Mouse (Mus musculus): ENCODE data around the gene Mre11a. TPM values are rescaled to one million over a fixed set of nuclear protein-coding genes. Genes with fewer than 3 reads are reported as not detected.

Gene Mre11a
- polyA plus RNA-seq, 1 experiment, result 3.8 TPM

DNA sequence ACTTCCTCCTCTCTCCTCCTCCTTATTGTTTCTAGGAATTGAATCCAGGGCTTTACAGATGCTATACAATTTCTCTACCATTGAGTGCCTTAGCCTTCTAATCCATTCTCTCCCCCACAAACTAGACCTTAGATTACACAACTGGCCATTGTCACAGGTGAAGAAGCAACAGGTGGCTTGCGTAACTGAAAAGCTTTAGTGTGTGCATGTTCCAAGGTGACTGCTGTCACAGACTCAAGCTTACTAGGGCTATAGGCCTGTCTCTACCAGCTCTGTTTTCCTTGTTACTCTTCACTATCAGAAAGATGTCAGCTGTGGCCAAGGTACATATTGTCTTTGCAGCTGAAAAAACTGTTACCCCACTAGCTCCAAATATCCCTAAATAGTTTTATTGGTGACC lies 22.3 kb downstream of the Mre11a start:
- DNase-seq, result no peak
- TF ChIP-seq POLR2A (IDR thresholded peaks at IDR 0.05; ENCODE audit: borderline replicate concordance, extremely low read depth, low read depth, low read length) (no peak), CTCF (IDR thresholded peaks at IDR 0.05; ENCODE audit: insufficient read depth, low read length) (no peak)

GRCm38 (mm10) chr9:14810111-14810510 lies 25.7 kb downstream of the Mre11a start:
- Histone ChIP-seq H3K4me3 (replicated peaks; ENCODE audit: extremely low read depth, low read depth, low read length) (no peak overlapping the region), H3K4me1 (ENCODE audit: control insufficient read depth, insufficient read depth, low read length) (no peaks in the 10 kb centered on the region)
- TF ChIP-seq POLR2A (IDR thresholded peaks at IDR 0.05; ENCODE audit: borderline replicate concordance, extremely low read depth, low read depth, low read length), result no peak
- no peak for TF ChIP-seq CTCF (IDR thresholded peaks at IDR 0.05; ENCODE audit: insufficient read depth, low read length)
- 94% methylated on average over 5 of the region's 5 CpGs for WGBS
- no peak for DNase-seq

More for the DNA sequence above, 22.3 kb downstream of the Mre11a start:
- 98% methylated on average over 1 of the region's 1 CpGs for WGBS
- no peaks in the 10 kb centered on the region for H3K4me1 ChIP-seq (ENCODE audit: control insufficient read depth, insufficient read depth, low read length)
- H3K4me3 ChIP-seq (replicated peaks; ENCODE audit: extremely low read depth, low read depth, low read length), result no peak overlapping the region

- H3K4me1 ChIP-seq (ENCODE audit: control insufficient read depth, insufficient read depth, low read length), result no peaks in the 10 kb centered on the region
- no peak for DNase-seq
- TF ChIP-seq CTCF (IDR thresholded peaks at IDR 0.05; ENCODE audit: insufficient read depth, low read length) (no peak), POLR2A (IDR thresholded peaks at IDR 0.05; ENCODE audit: borderline replicate concordance, extremely low read depth, low read depth, low read length) (no peak)
- no peak overlapping the region for H3K4me3 ChIP-seq (replicated peaks; ENCODE audit: extremely low read depth, low read depth, low read length)
Observed at GRCm38 (mm10) chr9:14821396-14821795, 36.9 kb downstream of the Mre11a start.

GRCm38 (mm10) chr9:14824840-14825239 lies 40.4 kb downstream of the Mre11a start:
- WGBS, result 89% methylated on average over 5 of the region's 5 CpGs
- Histone ChIP-seq H3K4me3 (replicated peaks; ENCODE audit: extremely low read depth, low read depth, low read length) (no peak overlapping the region), H3K4me1 (ENCODE audit: control insufficient read depth, insufficient read depth, low read length) (no peaks in the 10 kb centered on the region)
- TF ChIP-seq POLR2A (IDR thresholded peaks at IDR 0.05; ENCODE audit: borderline replicate concordance, extremely low read depth, low read depth, low read length), result no peak
- no peak for TF ChIP-seq CTCF (IDR thresholded peaks at IDR 0.05; ENCODE audit: insufficient read depth, low read length)
- DNase-seq, result no peak

DNA sequence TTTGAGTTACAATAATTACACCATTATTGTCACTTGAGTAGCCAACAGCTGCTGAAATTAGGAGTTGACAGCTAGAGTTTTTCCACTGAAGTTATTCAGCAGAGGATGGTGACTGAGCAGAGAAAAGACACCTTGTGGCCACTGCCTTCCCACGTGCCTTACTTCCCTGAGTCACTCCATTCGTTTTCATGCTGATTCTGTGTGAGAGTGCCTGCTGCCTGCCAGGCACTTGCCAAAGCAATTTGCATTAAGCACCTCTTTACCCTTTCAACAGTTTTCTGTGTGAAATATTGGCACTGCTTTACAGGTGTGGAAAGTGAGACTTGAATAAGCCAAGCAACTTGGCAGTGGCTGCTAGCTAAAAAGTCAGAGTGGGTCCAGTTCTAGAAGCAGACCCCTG lies 43.4 kb downstream of the Mre11a start:
- TF ChIP-seq POLR2A (IDR thresholded peaks at IDR 0.05; ENCODE audit: borderline replicate concordance, extremely low read depth, low read depth, low read length) (no peak), CTCF (IDR thresholded peaks at IDR 0.05; ENCODE audit: insufficient read depth, low read length) (no peak)
- peak; percentile 8 for DNase-seq
- WGBS, result 56% methylated on average over 2 of the region's 2 CpGs
- Histone ChIP-seq H3K4me3 (replicated peaks; ENCODE audit: extremely low read depth, low read depth, low read length) (no peak overlapping the region), H3K4me1 (ENCODE audit: control insufficient read depth, insufficient read depth, low read length) (no peaks in the 10 kb centered on the region)

DNA sequence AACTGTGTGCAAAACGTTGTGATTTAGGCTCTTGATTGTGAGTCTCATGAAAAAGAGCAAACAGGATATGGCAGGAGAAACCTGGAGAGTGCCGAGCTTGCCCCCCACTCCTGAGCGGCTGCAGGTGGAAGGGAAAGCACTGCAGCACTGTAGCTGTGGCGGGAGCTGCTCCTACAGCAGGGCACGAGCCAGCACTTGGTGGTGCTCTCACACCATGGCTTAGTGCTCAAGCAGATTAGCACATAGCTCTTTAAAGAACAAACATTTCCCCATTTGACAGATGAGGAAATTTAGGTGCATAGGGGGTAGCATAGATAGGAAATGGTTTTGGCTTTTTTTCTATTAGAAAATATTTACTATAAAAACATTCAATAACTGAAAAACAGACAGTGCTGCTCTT lies 47.6 kb downstream of the Mre11a start:
- no peak for TF ChIP-seq POLR2A (IDR thresholded peaks at IDR 0.05; ENCODE audit: borderline replicate concordance, extremely low read depth, low read depth, low read length)
- TF ChIP-seq CTCF (IDR thresholded peaks at IDR 0.05; ENCODE audit: insufficient read depth, low read length), result no peak
- Histone ChIP-seq H3K4me1 (ENCODE audit: control insufficient read depth, insufficient read depth, low read length) (no peaks in the 10 kb centered on the region), H3K4me3 (replicated peaks; ENCODE audit: extremely low read depth, low read depth, low read length) (no peak overlapping the region)
- WGBS, result 77% methylated on average over 5 of the region's 5 CpGs
- no peak for DNase-seq

DNA sequence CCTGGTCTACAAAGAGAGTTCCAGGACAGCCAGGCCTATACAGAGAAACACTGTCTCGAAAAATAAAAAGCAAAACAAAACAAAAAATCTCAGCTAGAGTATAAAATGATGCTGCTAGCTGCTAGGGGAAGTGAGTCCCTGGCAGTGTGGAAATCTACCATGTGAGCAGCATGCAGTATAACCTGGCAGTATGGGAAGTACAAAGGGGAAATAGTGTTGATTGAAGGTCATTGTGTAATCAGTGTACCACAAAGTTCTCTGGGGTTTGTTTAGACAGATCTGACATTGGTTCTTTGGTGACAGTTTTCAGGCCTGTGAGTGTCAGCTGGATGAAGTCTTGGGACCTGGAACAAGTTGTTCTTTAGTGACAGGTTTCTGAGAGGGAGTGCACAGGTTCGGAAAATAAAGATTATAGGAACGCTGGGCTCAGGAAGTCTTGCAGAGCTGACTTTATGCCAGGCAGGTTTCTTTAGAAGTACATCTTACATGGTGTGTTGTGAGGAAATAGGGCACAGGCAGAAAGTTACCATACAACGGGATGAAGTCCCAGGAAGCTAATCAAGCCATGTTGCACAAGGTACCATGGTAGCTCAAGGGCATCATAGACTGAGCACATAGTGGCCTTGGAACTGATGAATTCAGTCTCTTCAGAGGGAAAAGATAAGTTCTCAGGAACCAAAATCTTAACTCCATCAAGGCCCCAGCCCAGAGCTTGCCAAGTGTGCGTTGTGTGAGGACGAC lies 51.1 kb downstream of the Mre11a start:
- H3K4me1 ChIP-seq (ENCODE audit: control insufficient read depth, insufficient read depth, low read length), result no peaks in the 10 kb centered on the region
- WGBS, result 89% methylated on average over 6 of the region's 6 CpGs
- no peak for TF ChIP-seq POLR2A (IDR thresholded peaks at IDR 0.05; ENCODE audit: borderline replicate concordance, extremely low read depth, low read depth, low read length)
- TF ChIP-seq CTCF (IDR thresholded peaks at IDR 0.05; ENCODE audit: insufficient read depth, low read length), result no peak
- no peak overlapping the region for H3K4me3 ChIP-seq (replicated peaks; ENCODE audit: extremely low read depth, low read depth, low read length)
- no peak for DNase-seq

DNA sequence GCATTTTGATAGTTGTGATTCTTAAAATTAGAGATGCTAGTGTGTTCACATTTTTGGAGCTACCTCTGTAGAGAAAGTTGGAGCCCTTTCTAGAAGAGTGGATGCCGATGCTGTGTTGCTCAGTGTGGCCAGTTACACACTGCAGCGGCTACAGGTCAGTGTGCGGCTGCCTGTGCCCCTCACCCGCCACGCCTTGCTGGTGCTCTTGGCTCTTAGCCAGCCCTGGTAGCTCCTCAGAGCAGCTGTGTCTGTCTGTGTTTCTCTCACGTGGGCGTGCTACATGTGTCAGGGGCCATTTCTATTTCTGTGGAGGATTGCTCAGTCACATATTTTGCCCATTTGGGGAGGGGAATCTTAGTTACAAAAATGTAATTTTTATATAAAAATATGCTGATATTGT lies 55.1 kb downstream of the Mre11a start:
- no peak for DNase-seq
- WGBS, result 40% methylated on average over 7 of the region's 7 CpGs
- H3K4me1 ChIP-seq (ENCODE audit: control insufficient read depth, insufficient read depth, low read length), result no peaks in the 10 kb centered on the region
- TF ChIP-seq CTCF (IDR thresholded peaks at IDR 0.05; ENCODE audit: insufficient read depth, low read length) (no peak), POLR2A (IDR thresholded peaks at IDR 0.05; ENCODE audit: borderline replicate concordance, extremely low read depth, low read depth, low read length) (no peak)
- H3K4me3 ChIP-seq (replicated peaks; ENCODE audit: extremely low read depth, low read depth, low read length), result no peak overlapping the region

DNA sequence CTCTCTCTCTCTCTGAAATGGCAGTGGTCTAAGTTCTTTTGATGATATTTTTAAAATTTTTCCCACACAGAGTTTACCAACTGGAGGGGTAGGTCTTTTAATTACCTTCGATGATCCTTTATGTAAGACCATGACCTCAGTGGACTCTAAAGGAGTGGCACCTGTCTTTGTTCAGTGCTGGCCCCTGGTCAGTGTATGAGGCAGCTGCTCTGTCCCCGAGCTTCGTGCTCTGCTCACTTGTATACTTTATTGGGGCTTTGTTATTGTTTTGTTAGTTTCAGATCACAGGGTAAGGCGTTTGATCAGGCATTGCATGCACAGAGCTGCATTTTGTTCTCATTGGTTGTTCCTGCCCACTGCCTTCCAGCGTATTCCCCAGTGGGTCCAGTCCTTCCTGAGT lies 55.5 kb downstream of the Mre11a start:
- DNase-seq, result no peak
- 73% methylated on average over 5 of the region's 5 CpGs for WGBS
- no peaks in the 10 kb centered on the region for H3K4me1 ChIP-seq (ENCODE audit: control insufficient read depth, insufficient read depth, low read length)
- H3K4me3 ChIP-seq (replicated peaks; ENCODE audit: extremely low read depth, low read depth, low read length), result no peak overlapping the region
- TF ChIP-seq CTCF (IDR thresholded peaks at IDR 0.05; ENCODE audit: insufficient read depth, low read length) (no peak), POLR2A (IDR thresholded peaks at IDR 0.05; ENCODE audit: borderline replicate concordance, extremely low read depth, low read depth, low read length) (no peak)
